Mouse (Mus musculus): Measurements from ENCODE around the gene Lancl3.
"Not testable (repeated sequence)": the region's sequence is repeated elsewhere in the genome, so short reads cannot be mapped to it uniquely, and the experiment has no call there.

The Lancl3 gene

DNA sequence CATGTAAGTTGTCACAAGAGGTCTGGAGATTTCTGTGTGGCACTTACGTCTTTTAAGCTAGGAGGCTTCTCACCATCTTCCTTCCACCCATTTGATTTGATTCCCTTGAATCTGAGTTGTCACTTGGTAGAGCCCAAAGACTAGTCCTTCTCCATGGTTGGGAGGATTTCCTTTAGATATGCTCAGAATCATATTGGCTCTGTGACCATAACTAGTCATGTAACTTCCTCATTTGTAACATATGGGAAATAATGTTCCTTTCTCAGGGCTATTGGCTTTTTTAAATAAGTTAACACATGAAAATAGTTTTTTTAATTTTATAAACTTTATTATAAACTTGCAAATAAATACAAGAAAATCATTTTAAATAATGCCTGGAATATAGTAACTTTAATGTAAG lies 59.6 kb downstream of the Lancl3 start:
- no peak for DNase-seq (ENCODE audit: low spot score)

- no peak for DNase-seq (ENCODE audit: low spot score)
These were observed 71.4 kb downstream of the Lancl3 start for GRCm38 (mm10) chrX:9271112-9271511.

DNA sequence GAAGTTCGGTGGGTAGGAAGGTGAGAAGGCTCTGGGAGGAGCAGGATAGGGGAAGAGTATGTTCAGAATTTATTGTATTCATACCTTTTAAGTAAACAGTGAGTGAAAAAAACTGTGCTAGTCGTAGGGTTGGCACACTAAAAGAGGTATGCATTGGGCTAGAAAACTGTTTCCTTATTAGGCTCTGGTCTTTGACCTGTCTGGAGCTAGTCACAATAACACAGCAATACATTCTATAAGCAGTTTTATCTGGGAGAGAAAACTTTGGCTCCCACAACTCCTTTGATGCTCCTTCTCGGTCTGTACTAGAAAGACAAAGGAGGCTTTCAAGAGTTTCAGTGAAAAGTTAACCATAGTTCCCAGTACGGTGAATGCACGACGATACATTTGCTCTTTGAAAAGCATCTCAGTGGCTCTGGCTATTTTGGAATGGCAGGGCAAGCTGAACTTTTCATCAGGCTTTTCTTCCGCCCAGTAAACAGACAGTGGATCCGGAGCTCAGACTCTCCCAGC lies 72.3 kb downstream of the Lancl3 start:
- no peak for DNase-seq (ENCODE audit: low spot score)

- no peak for DNase-seq (ENCODE audit: low spot score)
These were observed 73.0 kb downstream of the Lancl3 start, which contains the start of gene Xk for GRCm38 (mm10) chrX:9272460-9273361. TSS of gene Xk (plus strand) at chrX:9272756.

DNA sequence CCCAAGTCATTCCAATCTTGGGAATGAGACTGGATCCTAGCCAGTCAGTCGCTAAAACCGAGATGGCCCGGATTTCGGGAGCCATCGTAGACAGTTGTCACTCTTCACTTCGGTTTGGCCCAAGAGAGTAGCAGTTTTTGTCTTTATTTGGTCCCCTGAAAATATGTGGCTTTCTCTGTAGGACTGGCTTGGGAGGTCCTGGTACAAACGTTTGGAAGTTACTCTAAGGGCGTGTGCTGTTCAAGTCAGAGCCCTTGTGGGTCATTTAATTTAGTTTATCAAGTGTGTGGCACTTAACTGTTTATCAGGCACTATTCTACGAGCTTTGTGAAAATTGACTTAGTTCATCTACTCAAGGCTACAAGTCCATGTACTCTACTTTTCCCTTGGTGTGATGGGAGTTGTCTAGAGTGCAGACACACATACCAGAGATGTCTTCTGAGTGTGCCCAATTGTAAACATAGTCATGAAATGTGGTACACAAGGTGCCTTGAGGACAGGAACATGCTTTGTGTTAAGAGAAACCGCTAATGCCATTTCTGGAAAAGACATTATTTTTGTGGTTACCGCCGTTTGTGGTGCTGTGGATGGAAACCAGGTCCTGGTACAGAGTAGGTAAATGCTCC lies 73.8 kb downstream of the Lancl3 start:
- no peak for DNase-seq (ENCODE audit: low spot score)

DNA sequence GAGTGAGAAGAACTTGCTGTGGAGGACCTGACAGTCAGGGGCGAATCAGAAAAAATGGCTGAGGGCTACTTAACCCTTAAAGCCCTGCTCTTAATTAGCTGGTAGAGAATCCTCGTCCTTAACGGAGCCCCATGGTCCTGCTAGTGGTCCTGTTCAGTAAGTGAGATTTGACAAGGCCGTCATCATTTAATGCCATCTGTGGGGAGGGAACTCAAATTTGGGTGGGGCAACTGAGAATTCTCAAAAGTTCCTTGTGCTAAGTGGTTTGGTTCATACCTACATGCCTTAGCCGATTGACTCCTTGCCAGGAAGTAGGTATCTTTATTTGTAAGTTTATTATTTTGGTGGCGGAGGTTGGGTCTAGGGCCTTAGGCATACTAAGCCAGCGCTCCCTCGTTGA lies 74.6 kb downstream of the Lancl3 start:
- DNase-seq (ENCODE audit: low spot score), result no peak

DNA sequence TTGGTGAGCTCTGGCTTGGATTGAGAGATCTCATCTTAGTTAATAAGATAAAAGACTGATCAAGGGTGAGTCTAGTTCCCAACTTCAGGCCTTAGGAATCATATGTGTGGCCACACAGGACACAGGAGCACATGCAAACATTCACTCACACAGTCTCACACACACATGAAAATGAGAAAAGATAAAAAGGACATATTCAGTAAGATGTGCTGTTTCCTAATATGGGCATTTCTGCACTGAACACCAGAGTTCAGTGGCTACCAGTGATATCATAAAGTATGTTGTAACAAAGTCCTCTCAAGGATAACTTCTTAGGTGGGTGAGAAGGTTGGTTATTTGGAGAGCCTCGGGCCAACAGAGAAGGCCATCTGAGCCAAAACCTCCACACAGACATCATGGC lies 83.8 kb downstream of the Lancl3 start, which contains the start of gene H2al1m:
Gene H2al1m (plus strand): TSS at position 301 of the 400 bp plus-strand sequence.
- DNase-seq (ENCODE audit: low spot score), result not testable (repeated sequence)

- DNase-seq (ENCODE audit: low spot score), result not testable (repeated sequence)
These were observed 93.6 kb downstream of the Lancl3 start for GRCm38 (mm10) chrX:9293140-9293829.

- no peak for DNase-seq (ENCODE audit: low spot score)
These were observed 98.7 kb downstream of the Lancl3 start for GRCm38 (mm10) chrX:9298413-9298864.

GRCm38 (mm10) chrX:9302791-9303190 lies 103.1 kb downstream of the Lancl3 start:
- no peak for DNase-seq (ENCODE audit: low spot score)

GRCm38 (mm10) chrX:9303455-9303854 lies 103.8 kb downstream of the Lancl3 start:
- no peak for DNase-seq (ENCODE audit: low spot score)

GRCm38 (mm10) chrX:9316457-9316856 lies 116.8 kb downstream of the Lancl3 start:
- DNase-seq (ENCODE audit: low spot score), result not testable (repeated sequence)

Measured in MN1 (cell line).